Mouse (Mus musculus): ENCODE data around the gene Upk3a. TPM values are rescaled to one million over a fixed set of nuclear protein-coding genes. Genes with fewer than 3 reads are reported as not detected.

Upk3a gene
- polyA plus RNA-seq, 1 experiment from 2014 or later, result not detected

GRCm38 (mm10) chr15:85036566-85037342, 19.8 kb downstream of the Upk3a start:
- peak; percentile 92 for ATAC-seq (ENCODE audit: insufficient number of reproducible peaks, insufficient read depth, low FRiP score, low TSS enrichment, low read depth)
- H3K9me3 ChIP-seq, result no peaks in the 10 kb centered on the region
- H3K4me2 ChIP-seq, result peak overlapping the region; percentile 69
- H3K4me1 ChIP-seq (replicated peaks), result peaks cover 29% of the 10 kb centered on the region
- H3K27ac ChIP-seq, result peak overlapping the region; percentile 46
- peaks cover 3% of the 10 kb centered on the region; the same call in 1 of the 2 replicates for H3K36me3 ChIP-seq
- under 1% methylated on average over 74 of the region's 75 CpGs for WGBS
- H3K9ac ChIP-seq (replicated peaks), result peak overlapping the region; percentile 80
- peaks cover 8% of the 10 kb centered on the region; the same call in 1 of the 2 replicates for H3K27me3 ChIP-seq
- peak overlapping the region; percentile 79 for H3K4me3 ChIP-seq (replicated peaks)

GRCm38 (mm10) chr15:85037343-85037690, 20.4 kb downstream of the Upk3a start:
- H3K27me3 ChIP-seq, result peaks cover 8% of the 10 kb centered on the region; the same call in 1 of the 2 replicates
- H3K36me3 ChIP-seq, result peaks cover 3% of the 10 kb centered on the region; the same call in 1 of the 2 replicates
- 5% methylated on average over 8 of the region's 8 CpGs for WGBS
- H3K9ac ChIP-seq (replicated peaks), result peak overlapping the region; percentile 80
- peak overlapping the region; percentile 79 for H3K4me3 ChIP-seq (replicated peaks)
- no peaks in the 10 kb centered on the region for H3K9me3 ChIP-seq
- H3K4me1 ChIP-seq (replicated peaks), result peaks cover 34% of the 10 kb centered on the region
- peak overlapping the region; percentile 69 for H3K4me2 ChIP-seq
- no peak for ATAC-seq (ENCODE audit: insufficient number of reproducible peaks, insufficient read depth, low FRiP score, low TSS enrichment, low read depth)
- H3K27ac ChIP-seq, result no peak overlapping the region; the same call in 1 of the 2 replicates

GRCm38 (mm10) chr15:85041546-85042225, 24.7 kb downstream of the Upk3a start:
- Histone ChIP-seq H3K27ac (peak overlapping the region; percentile 91), H3K9me3 (no peaks in the 10 kb centered on the region), H3K4me3 (replicated peaks) (no peak overlapping the region), H3K4me1 (replicated peaks) (peaks cover 52% of the 10 kb centered on the region), H3K4me2 (no peak overlapping the region), H3K9ac (replicated peaks) (no peak overlapping the region), H3K36me3 (peaks cover 21% of the 10 kb centered on the region), H3K27me3 (no peaks in the 10 kb centered on the region)
- no peak for ATAC-seq (ENCODE audit: insufficient number of reproducible peaks, insufficient read depth, low FRiP score, low TSS enrichment, low read depth)
- WGBS, result 82% methylated on average over 10 of the region's 10 CpGs

- WGBS, result 11% methylated on average over 4 of the region's 4 CpGs
- peak overlapping the region; percentile 41 for H3K4me2 ChIP-seq
- H3K27me3 ChIP-seq, result no peaks in the 10 kb centered on the region
- peaks cover 51% of the 10 kb centered on the region for H3K4me1 ChIP-seq (replicated peaks)
- ATAC-seq (ENCODE audit: insufficient number of reproducible peaks, insufficient read depth, low FRiP score, low TSS enrichment, low read depth), result peak; percentile 67
- H3K9ac ChIP-seq (replicated peaks), result no peak overlapping the region
- H3K36me3 ChIP-seq, result peaks cover 29% of the 10 kb centered on the region
- no peak overlapping the region for H3K4me3 ChIP-seq (replicated peaks)
- peak overlapping the region; percentile 91 for H3K27ac ChIP-seq
- no peaks in the 10 kb centered on the region for H3K9me3 ChIP-seq
Observed at GRCm38 (mm10) chr15:85042361-85042954, 25.5 kb downstream of the Upk3a start.

- Histone ChIP-seq H3K27me3 (no peaks in the 10 kb centered on the region), H3K4me1 (replicated peaks) (peaks cover 44% of the 10 kb centered on the region), H3K4me3 (replicated peaks) (0 out of 2 replicates have a peak overlapping the region, but pooled peaks have one; percentile 11), H3K36me3 (peaks cover 35% of the 10 kb centered on the region), H3K9ac (replicated peaks) (peak overlapping the region; percentile 27; the same call in 1 of the 2 replicates), H3K4me2 (peak overlapping the region; percentile 41), H3K9me3 (no peaks in the 10 kb centered on the region), H3K27ac (peak overlapping the region; percentile 91)
- 37% methylated on average over 5 of the region's 5 CpGs for WGBS
- no peak for ATAC-seq (ENCODE audit: insufficient number of reproducible peaks, insufficient read depth, low FRiP score, low TSS enrichment, low read depth)
Observed at GRCm38 (mm10) chr15:85043116-85043515, 26.2 kb downstream of the Upk3a start.

GRCm38 (mm10) chr15:85043761-85044160, 26.8 kb downstream of the Upk3a start:
- H3K9ac ChIP-seq (replicated peaks), result no peak overlapping the region
- peaks cover 38% of the 10 kb centered on the region for H3K4me1 ChIP-seq (replicated peaks)
- no peak overlapping the region for H3K4me3 ChIP-seq (replicated peaks)
- peak overlapping the region; percentile 41 for H3K4me2 ChIP-seq
- H3K27me3 ChIP-seq, result no peaks in the 10 kb centered on the region
- no peaks in the 10 kb centered on the region for H3K9me3 ChIP-seq
- ATAC-seq (ENCODE audit: insufficient number of reproducible peaks, insufficient read depth, low FRiP score, low TSS enrichment, low read depth), result no peak
- peaks cover 42% of the 10 kb centered on the region for H3K36me3 ChIP-seq
- peak overlapping the region; percentile 91 for H3K27ac ChIP-seq
- 77% methylated on average over 5 of the region's 5 CpGs for WGBS

GRCm38 (mm10) chr15:85046230-85046950, 29.4 kb downstream of the Upk3a start:
- no peak for ATAC-seq (ENCODE audit: insufficient number of reproducible peaks, insufficient read depth, low FRiP score, low TSS enrichment, low read depth)
- 87% methylated on average over 14 of the region's 14 CpGs for WGBS
- Histone ChIP-seq H3K4me1 (replicated peaks) (peaks cover 30% of the 10 kb centered on the region), H3K27me3 (no peaks in the 10 kb centered on the region), H3K9ac (replicated peaks) (no peak overlapping the region), H3K27ac (no peak overlapping the region), H3K4me3 (replicated peaks) (no peak overlapping the region), H3K9me3 (no peaks in the 10 kb centered on the region), H3K4me2 (no peak overlapping the region), H3K36me3 (peaks cover 64% of the 10 kb centered on the region)

- Histone ChIP-seq H3K36me3 (peaks cover 77% of the 10 kb centered on the region), H3K4me1 (replicated peaks) (peaks cover 17% of the 10 kb centered on the region), H3K27ac (no peak overlapping the region), H3K9ac (replicated peaks) (no peak overlapping the region), H3K4me2 (no peak overlapping the region), H3K27me3 (no peaks in the 10 kb centered on the region), H3K4me3 (replicated peaks) (no peak overlapping the region), H3K9me3 (no peaks in the 10 kb centered on the region)
- ATAC-seq (ENCODE audit: insufficient number of reproducible peaks, insufficient read depth, low FRiP score, low TSS enrichment, low read depth), result no peak
- 93% methylated on average over 4 of the region's 4 CpGs for WGBS
Observed at GRCm38 (mm10) chr15:85047865-85048264, 30.9 kb downstream of the Upk3a start.

- no peak overlapping the region for H3K4me3 ChIP-seq (replicated peaks)
- no peaks in the 10 kb centered on the region for H3K4me1 ChIP-seq (replicated peaks)
- H3K9ac ChIP-seq (replicated peaks), result no peak overlapping the region
- H3K9me3 ChIP-seq, result no peaks in the 10 kb centered on the region
- WGBS, result 79% methylated on average over 1 of the region's 1 CpGs
- H3K4me2 ChIP-seq, result no peak overlapping the region
- H3K36me3 ChIP-seq, result peaks cover 90% of the 10 kb centered on the region
- no peak overlapping the region for H3K27ac ChIP-seq
- no peak for ATAC-seq (ENCODE audit: insufficient number of reproducible peaks, insufficient read depth, low FRiP score, low TSS enrichment, low read depth)
- no peaks in the 10 kb centered on the region for H3K27me3 ChIP-seq
Observed at GRCm38 (mm10) chr15:85049758-85050157, 32.8 kb downstream of the Upk3a start.

- WGBS, result 94% methylated on average over 3 of the region's 3 CpGs
- no peak for ATAC-seq (ENCODE audit: insufficient number of reproducible peaks, insufficient read depth, low FRiP score, low TSS enrichment, low read depth)
- peaks cover 66% of the 10 kb centered on the region for H3K36me3 ChIP-seq
Observed at GRCm38 (mm10) chr15:85054098-85054497, 37.2 kb downstream of the Upk3a start.

More at GRCm38 (mm10) chr15:85054098-85054497, 37.2 kb downstream of the Upk3a start:
- Histone ChIP-seq H3K27ac (no peak overlapping the region), H3K4me1 (replicated peaks) (no peaks in the 10 kb centered on the region), H3K9me3 (no peaks in the 10 kb centered on the region), H3K4me2 (no peak overlapping the region), H3K9ac (replicated peaks) (no peak overlapping the region), H3K27me3 (no peaks in the 10 kb centered on the region), H3K4me3 (replicated peaks) (no peak overlapping the region)

Measured in limb, embryonic 12.5 days (tissue).